Mouse (Mus musculus) intestine, postnatal 0 days (tissue): ENCODE data around the gene Zfp646. TPM values are rescaled to one million over a fixed set of nuclear protein-coding genes. Genes with fewer than 3 reads are reported as not detected.

Source experiments
- ATAC-seq: fragments of 200-750 bp; cut with Nextera tagmentation; 2 replicates; pipeline ENCODE4 v1.8.0; 2017; ENCODE audit warnings: mild to moderate bottlenecking, moderate TSS enrichment, moderate library complexity
- H3K27ac ChIP-seq: fragments of 300-500 bp; sonication (generic); 2 replicates; pipeline ENCODE4 v1.5.1; 2014; ENCODE audit warnings: mild to moderate bottlenecking, low read depth, low read length, moderate library complexity
- H3K27me3 ChIP-seq: fragments of 300-500 bp; sonication (generic); replicated peaks from 2 replicates; pipeline ENCODE4 v1.6.1; 2014; ENCODE audit warnings: low read length, mixed read lengths; ENCODE audit not compliant: control insufficient read depth, insufficient read depth
- H3K36me3 ChIP-seq: fragments of 300-500 bp; sonication (generic); 2 replicates; pipeline ENCODE4 v1.6.1; 2014; ENCODE audit warnings: mild to moderate bottlenecking, moderate library complexity; ENCODE audit not compliant: control insufficient read depth, insufficient read depth
- H3K4me1 ChIP-seq: fragments of 300-500 bp; sonication (generic); replicated peaks from 2 replicates; pipeline ENCODE4 v1.6.1; 2014; ENCODE audit warnings: antibody characterized with exemption, low read length, mixed read lengths; ENCODE audit not compliant: control insufficient read depth, insufficient read depth
- H3K4me2 ChIP-seq: fragments of 300-500 bp; sonication (generic); replicated peaks from 2 replicates; pipeline ENCODE4 v1.6.1; 2014; ENCODE audit warnings: low read depth, mild to moderate bottlenecking, moderate library complexity
- H3K4me3 ChIP-seq: fragments of 300-500 bp; sonication (generic); 2 replicates; pipeline ENCODE4 v1.5.1; 2014; ENCODE audit warnings: low read depth, low read length
- H3K9ac ChIP-seq: fragments of 300-500 bp; sonication (generic); 2 replicates; pipeline ENCODE4 v1.6.1; 2014; ENCODE audit warnings: mild to moderate bottlenecking, low read depth, low read length
- H3K9me3 ChIP-seq: fragments of 300-500 bp; sonication (generic); 2 replicates; pipeline ENCODE4 v1.6.1; 2016; ENCODE audit warnings: mixed run types; ENCODE audit not compliant: control insufficient read depth
- CTCF ChIP-seq: sonication (generic); IDR thresholded peaks from 2 replicates; pipeline ENCODE4 v1.5.1; 2016; ENCODE audit warnings: low read depth, mild to moderate bottlenecking, control low read depth, antibody characterized with exemption, moderate library complexity
- WGBS: fragments of 180-500 bp; shearing (Covaris S2); extraction: QIAGEN DNeasy Blood & Tissue Kit; methylation state at CpG from one replicate; pipeline ENCODE4 v1.1.7; 2014; 5-methylcytosine and 5-hydroxymethylcytosine counted together
- polyA plus RNA-seq: library from polyadenylated mRNA; unstranded; fragments of >200 nt; fragmentation: Nextera tagmentation; extraction: Ambion mirVana; gene quantifications from 2 replicates; pipeline ENCODE4 v1.2.1, GENCODE M21; 2015

Zfp646 gene
- polyA plus RNA-seq, 1 experiment from 2014 or later = 4.5 TPM

GRCm38 (mm10) chr7:127876467-127877348, 687 bp downstream of the Zfp646 start, which contains the start of gene Zfp668:
Zfp668 (minus strand) TSS chr7:127876828.
- H3K4me3 ChIP-seq = peak within 1 kb of the TSS; percentile 98
- H3K27me3 ChIP-seq = no peaks in the 10 kb centered on the region
- peaks cover 35% of the 10 kb centered on the region for H3K36me3 ChIP-seq
- no peaks in the 10 kb centered on the region for H3K9me3 ChIP-seq
- under 1% methylated on average over 60 of the region's 60 CpGs for WGBS
- ATAC-seq = peak; percentile 73
- peak within 1 kb of the TSS; percentile 91 for H3K4me2 ChIP-seq
- H3K9ac ChIP-seq = peak within 1 kb of the TSS; percentile 89
- no peak for TF ChIP-seq CTCF
- H3K4me1 ChIP-seq = peaks cover 7% of the 10 kb centered on the region; the same call in 1 of the 2 replicates
- peak within 1 kb of the TSS; percentile 92 for H3K27ac ChIP-seq

GRCm38 (mm10) chr7:127879301-127879700, 3.3 kb downstream of the Zfp646 start:
- Histone ChIP-seq H3K4me2 (no peak overlapping the region), H3K9ac (no peak overlapping the region), H3K4me1 (peaks cover 8% of the 10 kb centered on the region; the same call in 1 of the 2 replicates), H3K27ac (no peak overlapping the region), H3K9me3 (no peaks in the 10 kb centered on the region), H3K36me3 (peaks cover 61% of the 10 kb centered on the region), H3K4me3 (no peak overlapping the region), H3K27me3 (no peaks in the 10 kb centered on the region)
- 96% methylated on average over 9 of the region's 9 CpGs for WGBS
- no peak for TF ChIP-seq CTCF
- ATAC-seq = no peak

GRCm38 (mm10) chr7:127880431-127880830, 4.4 kb downstream of the Zfp646 start:
- H3K4me3 ChIP-seq = no peak overlapping the region
- no peak for TF ChIP-seq CTCF
- peaks cover 66% of the 10 kb centered on the region for H3K36me3 ChIP-seq
- H3K27me3 ChIP-seq = no peaks in the 10 kb centered on the region
- no peak overlapping the region for H3K27ac ChIP-seq
- ATAC-seq = no peak
- no peak overlapping the region for H3K4me2 ChIP-seq
- H3K9me3 ChIP-seq = no peaks in the 10 kb centered on the region
- H3K9ac ChIP-seq = no peak overlapping the region
- 81% methylated on average over 12 of the region's 12 CpGs for WGBS
- peaks cover 5% of the 10 kb centered on the region; the same call in 1 of the 2 replicates for H3K4me1 ChIP-seq

GRCm38 (mm10) chr7:127885951-127886350, 9.9 kb downstream of the Zfp646 start:
- H3K36me3 ChIP-seq = peaks cover 78% of the 10 kb centered on the region
- ATAC-seq = no peak
- 42% methylated on average over 6 of the region's 6 CpGs for WGBS

GRCm38 (mm10) chr7:127886551-127886950, 10.5 kb downstream of the Zfp646 start:
- Histone ChIP-seq H3K27ac (no peak overlapping the region), H3K27me3 (no peaks in the 10 kb centered on the region), H3K9me3 (no peaks in the 10 kb centered on the region), H3K36me3 (peaks cover 76% of the 10 kb centered on the region), H3K9ac (no peak overlapping the region), H3K4me1 (peaks cover 7% of the 10 kb centered on the region; the same call in 1 of the 2 replicates), H3K4me2 (no peak overlapping the region), H3K4me3 (no peak overlapping the region)
- ATAC-seq = no peak
- TF ChIP-seq CTCF = no peak
- 75% methylated on average over 6 of the region's 6 CpGs for WGBS

More at GRCm38 (mm10) chr7:127885951-127886350, 9.9 kb downstream of the Zfp646 start:
- no peak for TF ChIP-seq CTCF
- H3K9ac ChIP-seq = no peak overlapping the region
- H3K27ac ChIP-seq = no peak overlapping the region
- peaks cover 7% of the 10 kb centered on the region; the same call in 1 of the 2 replicates for H3K4me1 ChIP-seq
- H3K27me3 ChIP-seq = no peaks in the 10 kb centered on the region
- H3K9me3 ChIP-seq = no peaks in the 10 kb centered on the region
- no peak overlapping the region for H3K4me3 ChIP-seq
- no peak overlapping the region for H3K4me2 ChIP-seq

- H3K9ac ChIP-seq = no peak overlapping the region
- TF ChIP-seq CTCF = no peak
- 77% methylated on average over 8 of the region's 8 CpGs for WGBS
- no peak overlapping the region for H3K4me3 ChIP-seq
- no peak overlapping the region for H3K27ac ChIP-seq
- no peaks in the 10 kb centered on the region for H3K9me3 ChIP-seq
- H3K36me3 ChIP-seq = peaks cover 76% of the 10 kb centered on the region
- H3K4me2 ChIP-seq = no peak overlapping the region
- H3K27me3 ChIP-seq = no peaks in the 10 kb centered on the region
- H3K4me1 ChIP-seq = peaks cover 7% of the 10 kb centered on the region; the same call in 1 of the 2 replicates
- no peak for ATAC-seq
Observed at GRCm38 (mm10) chr7:127887191-127887590, 11.2 kb downstream of the Zfp646 start.
